Mouse (Mus musculus) hindbrain, embryonic 13.5 days (tissue): ENCODE data around the gene Ispd. TPM values are rescaled to one million over a fixed set of nuclear protein-coding genes. Genes with fewer than 3 reads are reported as not detected.

Source experiments
- ATAC-seq: fragments of 200-750 bp; cut with Nextera tagmentation; 2 replicates; pipeline ENCODE4 v1.8.0; 2017; ENCODE audit warnings: moderate TSS enrichment; ENCODE audit not compliant: low FRiP score
- H3K27ac ChIP-seq: fragments of 300-500 bp; sonication (generic); 2 replicates; pipeline ENCODE4 v1.5.1; 2015; ENCODE audit warnings: inconsistent platforms, mild to moderate bottlenecking, moderate library complexity
- H3K27me3 ChIP-seq: fragments of 300-500 bp; sonication (generic); 2 replicates; pipeline ENCODE4 v1.6.1; 2015; ENCODE audit warnings: mild to moderate bottlenecking, inconsistent platforms
- H3K36me3 ChIP-seq: fragments of 300-500 bp; sonication (generic); 2 replicates; pipeline ENCODE4 v1.6.1; 2015; ENCODE audit warnings: mild to moderate bottlenecking, inconsistent platforms
- H3K4me1 ChIP-seq: fragments of 300-500 bp; sonication (generic); replicated peaks from 2 replicates; pipeline ENCODE4 v1.6.1; 2015; ENCODE audit warnings: inconsistent platforms
- H3K4me2 ChIP-seq: fragments of 300-500 bp; sonication (generic); 2 replicates; pipeline ENCODE4 v1.6.1; 2015; ENCODE audit warnings: inconsistent platforms, mild to moderate bottlenecking, moderate library complexity
- H3K4me3 ChIP-seq: fragments of 300-500 bp; sonication (generic); 2 replicates; pipeline ENCODE4 v1.5.1; 2015; ENCODE audit warnings: mild to moderate bottlenecking, inconsistent platforms
- H3K9ac ChIP-seq: fragments of 300-500 bp; sonication (generic); 2 replicates; pipeline ENCODE4 v1.6.1; 2015; ENCODE audit warnings: mild to moderate bottlenecking, inconsistent platforms
- H3K9me3 ChIP-seq: fragments of 300-500 bp; sonication (generic); 2 replicates; pipeline ENCODE4 v1.6.1; 2016; ENCODE audit warnings: inconsistent platforms
- WGBS: fragments of 180-500 bp; shearing (Covaris S2); methylation state at CpG from one replicate; pipeline ENCODE4 v1.1.7; 2015; 5-methylcytosine and 5-hydroxymethylcytosine counted together
- polyA plus RNA-seq: library from polyadenylated mRNA; unstranded; fragments of >200 nt; fragmentation: Nextera tagmentation; extraction: Ambion mirVana; gene quantifications from 2 replicates; pipeline ENCODE4 v1.2.1, GENCODE M21; 2015

Gene Ispd
- polyA plus RNA-seq, 1 experiment from 2014 or later: 12.6 TPM

DNA sequence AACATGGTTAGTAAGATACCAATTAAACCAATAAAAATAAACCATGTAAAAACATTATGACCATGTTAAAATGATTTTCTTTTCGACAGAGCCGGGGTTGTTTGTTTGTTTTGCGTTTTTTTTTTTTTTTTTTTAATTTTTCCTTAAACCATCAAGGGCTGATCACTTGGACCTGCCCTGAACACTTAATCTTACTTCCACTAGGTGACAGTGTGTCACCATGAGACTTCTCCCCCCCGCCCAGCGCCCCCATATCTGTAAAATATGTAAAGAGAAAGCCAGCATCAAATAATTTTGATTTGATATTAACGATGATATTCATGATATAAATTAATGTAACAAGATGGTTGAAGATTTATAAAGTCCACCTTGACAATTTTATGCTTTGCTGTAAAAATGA lies 300.5 kb downstream of the Ispd start:
- Histone ChIP-seq H3K4me2 (no peak overlapping the region), H3K9me3 (no peaks in the 10 kb centered on the region), H3K36me3 (no peaks in the 10 kb centered on the region), H3K4me3 (no peak overlapping the region), H3K4me1 (no peaks in the 10 kb centered on the region), H3K9ac (no peak overlapping the region), H3K27me3 (no peaks in the 10 kb centered on the region), H3K27ac (no peak overlapping the region)
- WGBS: 83% methylated on average over 6 of the region's 6 CpGs
- ATAC-seq: no peak

DNA sequence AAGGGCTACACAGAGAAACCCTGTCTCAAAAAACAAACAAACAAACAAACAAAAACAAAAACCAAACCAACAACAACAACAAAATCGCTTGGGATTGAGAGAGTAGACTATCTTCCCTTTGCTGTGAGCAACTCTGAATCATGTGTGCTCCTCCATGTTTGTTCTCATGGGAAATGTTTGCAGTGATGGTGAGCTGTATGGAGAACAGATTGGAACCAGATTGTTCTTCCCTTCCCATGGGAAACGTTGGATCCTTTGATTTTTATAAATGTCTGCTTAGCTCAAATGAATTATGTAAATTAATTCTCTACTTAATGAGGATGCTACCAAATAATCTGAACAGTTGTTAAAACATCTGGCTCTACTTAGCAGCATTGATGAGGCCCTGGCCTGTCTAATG lies 312.8 kb downstream of the Ispd start:
- Histone ChIP-seq H3K4me3 (no peak overlapping the region), H3K9me3 (no peaks in the 10 kb centered on the region), H3K9ac (no peak overlapping the region), H3K4me2 (no peak overlapping the region), H3K4me1 (no peaks in the 10 kb centered on the region), H3K27ac (no peak overlapping the region), H3K27me3 (no peaks in the 10 kb centered on the region), H3K36me3 (no peaks in the 10 kb centered on the region)
- ATAC-seq: peak; percentile 74
- WGBS: 70% methylated on average over 2 of the region's 2 CpGs

DNA sequence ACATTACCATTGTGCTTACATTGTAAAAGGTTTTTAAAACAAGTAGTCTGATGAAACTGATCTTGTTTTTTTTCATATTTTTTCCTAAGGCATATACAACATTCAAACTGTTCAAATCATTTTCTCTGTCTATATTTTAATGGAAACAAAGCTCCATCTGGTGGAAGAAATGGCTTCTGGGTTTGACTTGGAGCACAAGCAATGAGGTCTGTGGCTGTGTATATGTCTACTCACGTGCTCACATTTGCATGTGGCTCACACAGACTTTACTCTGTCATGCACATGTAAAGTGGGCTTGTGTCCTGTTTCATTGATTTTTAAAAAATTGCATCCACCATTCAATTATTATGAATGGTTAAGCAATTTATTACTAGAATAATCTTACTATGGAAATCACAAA lies 323.1 kb downstream of the Ispd start:
- 77% methylated on average over 1 of the region's 1 CpGs for WGBS
- H3K36me3 ChIP-seq: no peaks in the 10 kb centered on the region
- H3K4me1 ChIP-seq: no peaks in the 10 kb centered on the region
- H3K27ac ChIP-seq: no peak overlapping the region
- no peak for ATAC-seq
- no peak overlapping the region for H3K4me2 ChIP-seq
- no peaks in the 10 kb centered on the region for H3K27me3 ChIP-seq
- H3K9me3 ChIP-seq: no peaks in the 10 kb centered on the region
- no peak overlapping the region for H3K9ac ChIP-seq
- H3K4me3 ChIP-seq: no peak overlapping the region

DNA sequence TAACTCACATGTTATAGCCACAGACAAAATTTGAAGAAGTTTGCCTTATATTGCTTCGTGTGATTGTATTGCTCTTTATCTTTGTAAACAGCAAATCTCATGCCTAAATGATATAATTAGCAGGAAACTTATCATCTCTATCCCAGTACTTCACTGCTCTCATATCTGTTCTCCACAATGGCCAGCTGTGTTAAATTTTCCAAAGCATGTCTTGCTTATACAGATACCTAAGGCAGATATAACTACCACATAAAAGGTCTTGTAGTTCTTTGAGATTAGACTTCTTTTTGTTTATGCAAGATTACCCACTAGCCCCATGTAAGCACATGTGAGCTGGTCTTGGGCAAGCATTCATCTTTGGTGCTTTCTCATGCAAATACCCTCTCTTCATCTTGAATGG lies 327.6 kb downstream of the Ispd start:
- no peak overlapping the region for H3K9ac ChIP-seq
- 89% methylated on average over 1 of the region's 1 CpGs for WGBS
- ATAC-seq: no peak
- H3K4me2 ChIP-seq: no peak overlapping the region
- H3K9me3 ChIP-seq: no peaks in the 10 kb centered on the region
- H3K27ac ChIP-seq: no peak overlapping the region
- H3K36me3 ChIP-seq: no peaks in the 10 kb centered on the region
- no peaks in the 10 kb centered on the region for H3K27me3 ChIP-seq
- no peak overlapping the region for H3K4me3 ChIP-seq
- no peaks in the 10 kb centered on the region for H3K4me1 ChIP-seq

DNA sequence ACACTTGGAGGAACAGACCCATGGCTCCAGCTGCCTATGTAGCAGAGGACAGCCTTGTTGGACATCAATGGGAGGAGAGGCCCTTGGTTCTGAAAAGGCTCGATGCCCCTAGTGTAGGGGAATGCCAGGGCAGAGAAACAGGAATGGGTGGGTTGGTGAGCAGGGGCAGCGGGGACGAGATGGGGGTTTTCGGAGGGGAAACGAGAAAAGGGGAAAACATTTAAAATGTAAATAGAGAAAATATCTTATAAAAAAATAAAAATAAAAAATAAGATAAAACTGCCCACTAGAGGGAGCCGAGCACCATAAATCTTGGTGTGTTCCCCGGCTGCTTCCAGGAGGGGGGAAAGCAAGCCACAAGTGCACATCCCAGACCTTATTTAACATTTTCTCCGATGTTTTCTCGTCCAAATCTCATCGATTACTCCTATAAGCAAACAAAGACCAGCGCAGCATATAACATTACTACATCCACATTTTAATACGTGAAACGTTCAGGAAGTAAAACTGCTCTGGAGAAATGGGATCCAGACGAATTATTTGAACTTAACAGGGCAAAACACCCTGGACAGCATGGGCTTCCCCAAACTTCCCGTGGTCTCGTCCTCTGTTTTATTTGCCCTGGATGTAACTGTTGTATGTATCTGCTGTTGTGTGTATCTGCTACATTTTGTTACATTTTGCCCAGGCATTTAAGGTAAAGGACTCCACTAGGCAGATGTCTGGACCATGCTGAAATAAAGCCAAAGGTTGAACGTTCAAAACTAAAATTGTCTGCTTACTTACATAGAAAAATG lies 332.8 kb downstream of the Ispd start:
- H3K9ac ChIP-seq: no peak overlapping the region
- no peak overlapping the region for H3K27ac ChIP-seq
- peak overlapping the region; percentile 44 for H3K4me2 ChIP-seq
- peak; percentile 71; the same call in 1 of the 2 replicates for ATAC-seq
- no peak overlapping the region for H3K4me3 ChIP-seq
- no peaks in the 10 kb centered on the region for H3K36me3 ChIP-seq
- 28% methylated on average over 17 of the region's 17 CpGs for WGBS
- no peaks in the 10 kb centered on the region for H3K4me1 ChIP-seq
- H3K27me3 ChIP-seq: no peaks in the 10 kb centered on the region
- no peaks in the 10 kb centered on the region for H3K9me3 ChIP-seq

DNA sequence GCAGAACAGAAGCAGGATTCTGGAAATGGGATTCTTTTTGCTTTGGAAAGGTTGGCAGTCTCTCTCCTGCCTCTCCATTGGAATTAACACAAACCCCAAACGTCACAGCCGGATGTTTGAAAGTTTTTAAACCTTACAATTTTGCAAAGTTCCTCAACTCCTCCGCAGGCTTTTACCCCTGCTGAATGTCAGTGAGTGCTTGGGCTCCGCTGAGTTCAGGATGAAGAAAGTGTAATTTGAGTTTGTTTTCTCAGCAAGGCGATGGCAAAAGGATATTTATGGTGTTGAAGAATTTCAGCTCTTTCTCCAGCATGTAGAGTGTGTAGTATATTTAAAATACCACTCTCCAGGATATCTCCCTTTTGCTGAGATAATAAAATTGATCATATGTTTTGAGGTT lies 336.3 kb downstream of the Ispd start:
- 75% methylated on average over 5 of the region's 5 CpGs for WGBS
- Histone ChIP-seq H3K4me3 (no peak overlapping the region), H3K4me1 (peaks cover 8% of the 10 kb centered on the region; the same call in 1 of the 2 replicates), H3K4me2 (no peak overlapping the region), H3K27ac (no peak overlapping the region), H3K9ac (no peak overlapping the region), H3K36me3 (no peaks in the 10 kb centered on the region), H3K9me3 (no peaks in the 10 kb centered on the region), H3K27me3 (no peaks in the 10 kb centered on the region)
- ATAC-seq: no peak

DNA sequence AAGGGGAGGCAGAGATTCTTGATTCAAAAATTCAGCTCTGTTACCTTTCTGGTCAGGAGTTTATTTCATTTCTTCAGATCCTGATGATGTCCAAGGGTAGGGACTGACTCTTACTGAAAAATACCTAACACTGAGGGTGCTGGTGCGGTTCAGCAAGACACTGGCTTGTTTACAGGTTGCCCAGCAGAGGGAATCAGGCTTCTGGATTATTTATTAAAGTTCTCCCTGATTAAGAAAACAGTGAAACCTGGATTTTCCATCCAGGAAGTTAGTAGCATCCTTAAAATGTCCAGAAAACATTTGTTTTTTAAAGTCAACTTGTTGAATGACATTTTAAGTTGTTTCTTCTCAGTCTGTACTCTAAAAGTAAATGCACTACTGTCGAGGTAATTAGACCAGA lies 337.2 kb downstream of the Ispd start:
- Histone ChIP-seq H3K9ac (no peak overlapping the region), H3K4me2 (no peak overlapping the region), H3K4me1 (peaks cover 8% of the 10 kb centered on the region; the same call in 1 of the 2 replicates), H3K27me3 (no peaks in the 10 kb centered on the region), H3K36me3 (no peaks in the 10 kb centered on the region), H3K4me3 (no peak overlapping the region), H3K9me3 (no peaks in the 10 kb centered on the region), H3K27ac (no peak overlapping the region)
- ATAC-seq: no peak
- WGBS: 74% methylated on average over 2 of the region's 2 CpGs

DNA sequence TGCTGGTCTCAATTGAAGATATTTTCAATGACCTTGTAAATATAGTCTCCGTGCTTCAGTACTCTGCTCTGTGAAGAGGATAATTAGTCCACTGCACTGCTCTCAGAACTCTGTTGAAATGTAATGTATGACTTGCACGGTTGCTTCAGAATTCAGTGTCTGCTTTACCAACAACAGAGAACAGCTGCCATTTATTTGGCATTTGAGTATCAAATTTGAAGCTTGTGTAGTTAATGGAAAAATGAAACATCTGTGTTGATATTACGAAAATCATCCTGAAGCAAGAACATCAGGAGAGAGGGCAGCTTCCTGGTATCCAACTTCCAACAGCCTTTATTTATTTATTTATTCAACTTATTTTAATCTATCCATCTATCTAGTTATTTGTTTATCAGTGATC lies 337.8 kb downstream of the Ispd start:
- Histone ChIP-seq H3K9ac (no peak overlapping the region), H3K36me3 (no peaks in the 10 kb centered on the region), H3K4me2 (no peak overlapping the region), H3K27me3 (no peaks in the 10 kb centered on the region), H3K4me3 (no peak overlapping the region), H3K9me3 (no peaks in the 10 kb centered on the region), H3K27ac (no peak overlapping the region), H3K4me1 (peaks cover 8% of the 10 kb centered on the region; the same call in 1 of the 2 replicates)
- no peak for ATAC-seq
- 71% methylated on average over 3 of the region's 3 CpGs for WGBS

DNA sequence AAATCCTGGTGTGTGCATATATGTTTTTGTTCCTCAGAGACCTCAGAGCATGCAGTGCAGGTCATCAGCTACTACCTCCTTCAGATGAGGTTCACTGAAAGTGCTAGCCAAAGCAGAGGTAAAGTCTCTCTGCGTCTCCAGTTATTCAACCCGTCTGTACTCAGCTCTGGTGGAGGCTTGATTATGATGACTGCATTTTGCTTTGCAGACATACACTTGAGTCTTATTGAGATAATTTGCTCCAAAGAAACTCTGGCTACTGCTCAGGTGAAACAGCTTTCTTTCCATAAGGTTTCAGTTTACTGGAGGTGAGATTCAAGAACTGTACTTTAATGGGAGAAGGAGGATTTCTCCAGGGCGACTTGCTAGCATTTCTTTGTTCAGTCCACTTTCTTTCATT lies 339.5 kb downstream of the Ispd start:
- no peak for ATAC-seq
- no peaks in the 10 kb centered on the region for H3K36me3 ChIP-seq
- WGBS: 73% methylated on average over 3 of the region's 3 CpGs

DNA sequence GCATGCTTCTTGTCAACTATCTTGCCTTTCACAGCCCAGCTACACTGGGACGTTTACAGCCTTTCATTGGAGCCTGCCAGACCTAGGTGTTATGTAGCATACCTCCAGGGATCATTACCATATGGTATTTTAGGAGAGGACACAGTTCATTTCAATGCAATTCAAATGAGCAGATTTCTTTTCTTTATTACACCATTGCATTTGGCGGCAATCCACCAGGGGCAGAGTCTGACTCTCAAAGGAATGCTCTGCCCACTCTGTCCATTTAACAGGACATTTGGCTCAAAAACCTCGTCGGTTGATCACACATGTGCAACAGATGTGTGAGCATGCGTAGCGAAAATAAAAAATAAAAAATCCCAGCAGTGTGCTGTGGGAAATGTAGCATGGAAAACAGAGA lies 340.0 kb downstream of the Ispd start:
- no peak overlapping the region for H3K4me3 ChIP-seq
- peak; percentile 49 for ATAC-seq
- H3K4me2 ChIP-seq: no peak overlapping the region
- WGBS: 35% methylated on average over 6 of the region's 6 CpGs
- peaks cover 8% of the 10 kb centered on the region; the same call in 1 of the 2 replicates for H3K4me1 ChIP-seq
- no peaks in the 10 kb centered on the region for H3K9me3 ChIP-seq
- no peaks in the 10 kb centered on the region for H3K27me3 ChIP-seq
- H3K36me3 ChIP-seq: no peaks in the 10 kb centered on the region
- no peak overlapping the region for H3K9ac ChIP-seq
- H3K27ac ChIP-seq: no peak overlapping the region

More for the DNA sequence above, 339.5 kb downstream of the Ispd start:
- Histone ChIP-seq H3K27ac (no peak overlapping the region), H3K9ac (no peak overlapping the region), H3K4me1 (peaks cover 8% of the 10 kb centered on the region; the same call in 1 of the 2 replicates), H3K9me3 (no peaks in the 10 kb centered on the region), H3K4me3 (no peak overlapping the region), H3K4me2 (no peak overlapping the region), H3K27me3 (no peaks in the 10 kb centered on the region)

DNA sequence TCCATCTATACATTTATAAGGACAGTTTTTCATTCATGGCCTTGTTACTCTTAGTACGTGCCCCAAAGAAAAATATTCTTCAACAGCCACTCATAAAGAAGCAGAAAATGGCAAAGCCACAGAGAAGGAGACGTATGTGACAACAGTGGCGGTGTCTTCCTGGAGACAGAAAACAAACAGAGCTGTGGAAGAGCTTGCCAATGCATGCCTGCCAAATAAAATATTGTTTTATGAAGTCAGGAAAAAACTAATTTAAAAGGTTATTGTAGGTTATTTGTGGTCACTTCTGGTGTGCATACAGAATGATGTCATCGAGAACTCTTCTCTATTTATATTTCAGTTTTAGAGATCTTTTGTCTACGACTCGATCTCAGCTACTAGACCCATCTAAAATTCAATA lies 341.5 kb downstream of the Ispd start:
- Histone ChIP-seq H3K4me3 (no peak overlapping the region), H3K9me3 (no peaks in the 10 kb centered on the region), H3K9ac (no peak overlapping the region), H3K4me1 (peaks cover 8% of the 10 kb centered on the region; the same call in 1 of the 2 replicates), H3K27ac (no peak overlapping the region), H3K27me3 (no peaks in the 10 kb centered on the region), H3K4me2 (no peak overlapping the region), H3K36me3 (no peaks in the 10 kb centered on the region)
- no peak for ATAC-seq
- 84% methylated on average over 6 of the region's 6 CpGs for WGBS

DNA sequence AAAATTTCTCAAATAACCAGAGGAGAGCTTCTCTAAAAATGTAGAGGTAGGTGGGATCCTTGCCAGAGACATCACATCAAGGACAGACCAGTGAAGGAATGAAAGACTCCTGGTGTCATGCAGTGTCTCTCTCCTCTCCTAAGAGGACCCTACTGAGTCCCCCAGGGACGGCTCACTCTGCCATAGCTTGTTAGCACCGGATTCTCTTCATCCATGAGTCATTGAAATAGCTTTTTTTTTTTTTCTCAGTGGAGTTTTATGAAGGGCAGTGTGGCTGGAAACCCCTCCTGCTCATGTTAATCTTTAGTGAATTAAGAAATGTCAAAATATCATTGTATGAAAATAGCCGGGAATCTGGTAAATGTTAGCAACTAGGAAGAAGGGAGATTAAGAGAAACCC lies 342.1 kb downstream of the Ispd start:
- no peaks in the 10 kb centered on the region for H3K27me3 ChIP-seq
- no peaks in the 10 kb centered on the region for H3K36me3 ChIP-seq
- H3K9ac ChIP-seq: no peak overlapping the region
- H3K9me3 ChIP-seq: no peaks in the 10 kb centered on the region
- ATAC-seq: no peak
- no peak overlapping the region for H3K4me3 ChIP-seq
- H3K4me2 ChIP-seq: no peak overlapping the region
- H3K4me1 ChIP-seq: peaks cover 8% of the 10 kb centered on the region; the same call in 1 of the 2 replicates
- WGBS: 78% methylated on average over 3 of the region's 3 CpGs
- H3K27ac ChIP-seq: no peak overlapping the region

DNA sequence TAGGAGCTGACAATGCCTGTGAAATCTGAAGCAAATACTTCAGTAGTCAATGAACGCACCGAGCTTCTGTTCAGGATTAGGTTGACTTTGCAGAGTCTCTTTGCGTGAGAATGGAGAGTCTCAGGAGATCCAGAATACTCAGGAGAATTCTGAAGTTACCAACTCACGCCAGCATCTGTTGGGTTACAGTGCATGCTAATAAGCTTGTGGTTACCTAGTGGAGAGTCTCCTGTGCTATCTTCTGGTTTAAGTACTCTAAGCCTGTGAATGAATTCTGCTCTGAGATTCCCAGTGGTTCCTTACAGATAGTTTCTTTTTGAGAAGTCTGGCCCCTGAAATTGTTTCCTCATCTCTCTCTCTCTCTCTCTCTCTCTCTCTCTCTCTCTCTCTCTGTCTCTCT lies 343.0 kb downstream of the Ispd start:
- H3K4me3 ChIP-seq: no peak overlapping the region
- no peak overlapping the region for H3K27ac ChIP-seq
- H3K4me2 ChIP-seq: no peak overlapping the region
- H3K9me3 ChIP-seq: no peaks in the 10 kb centered on the region
- H3K27me3 ChIP-seq: no peaks in the 10 kb centered on the region
- H3K36me3 ChIP-seq: no peaks in the 10 kb centered on the region
- H3K9ac ChIP-seq: no peak overlapping the region
- no peak for ATAC-seq
- peaks cover 8% of the 10 kb centered on the region; the same call in 1 of the 2 replicates for H3K4me1 ChIP-seq
- 85% methylated on average over 4 of the region's 4 CpGs for WGBS
